Mouse (Mus musculus): ENCODE data around the gene Nprl2. TPM values are rescaled to one million over a fixed set of nuclear protein-coding genes. Genes with fewer than 3 reads are reported as not detected.

Nprl2 gene
- total and polyA plus RNA-seq, 3 experiments: 12.6 to 31.4 (median 16.3) TPM

DNA sequence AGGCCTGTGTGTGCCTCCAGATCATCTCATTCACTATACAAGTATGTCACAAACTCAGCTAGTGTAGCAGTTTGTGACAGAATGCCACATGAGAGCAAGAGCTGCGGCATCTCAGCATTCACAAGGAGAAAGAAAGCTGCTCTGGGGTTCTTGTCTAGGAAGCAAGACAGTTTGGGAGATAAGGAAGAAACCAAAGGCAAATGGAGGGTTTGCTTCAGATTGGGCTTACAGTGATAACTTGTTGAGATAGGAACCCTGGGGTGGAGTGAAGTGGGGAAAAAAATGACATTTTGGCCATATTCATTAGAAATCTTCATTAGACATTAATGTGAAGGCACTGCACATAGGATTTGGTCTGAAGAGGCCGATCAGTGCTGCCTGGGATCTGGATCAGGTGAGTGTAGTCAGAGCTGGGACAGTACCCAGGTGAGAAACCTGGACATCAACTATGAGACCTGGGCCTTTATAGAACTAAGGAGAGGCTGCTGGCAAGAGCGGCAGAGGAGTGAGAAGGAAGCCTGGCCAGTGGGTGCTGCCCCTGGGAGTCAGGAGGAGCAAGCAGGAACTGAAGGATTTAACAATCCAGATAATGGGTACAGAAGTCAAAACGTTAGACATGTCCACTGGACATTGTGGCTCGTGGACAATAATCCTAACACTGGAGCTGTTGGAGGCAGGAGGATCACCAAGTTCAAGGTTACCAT, 10.8 kb downstream of the Nprl2 start:
- no peak for DNase-seq (ENCODE audit: extremely low read depth)
- H3K9ac ChIP-seq (ENCODE audit: insufficient read depth, low read depth): no peak overlapping the region
- TF ChIP-seq SIN3A (IDR thresholded peaks at IDR 0.05; ENCODE audit: low read length) (no peak), POLR2A (IDR thresholded peaks at IDR 0.05; ENCODE audit: low read depth, low read length) (no peak), HCFC1 (IDR thresholded peaks at IDR 0.05; ENCODE audit: low read depth, low read length) (no peak), ZMIZ1 (IDR thresholded peaks at IDR 0.05; ENCODE audit: low read depth, low read length) (no peak)
- peak overlapping the region in 1 of 3 experiments; percentile 81 for H3K4me3 ChIP-seq (replicated peaks in 1 of 3; ENCODE audit: low read depth in 2 of 3, low read length in 2 of 3, poor library complexity in 1 of 3)
- in situ Hi-C loops (cut with MboI; ENCODE audit: low pct_ligation_motif_present, low pct_unique_long_range_greater_than_20kb, low sequenced_read_pairs): no loop called here
- H3K4me1 ChIP-seq (ENCODE audit: control insufficient read depth in 1 of 2, insufficient read depth in 2 of 2): peaks cover 10 to 33% of the 10 kb centered on the region in 2 experiments
- dilution Hi-C loops (cut with MboI; ENCODE audit: extremely low pct_ligation_motif_present, extremely low pct_unique_long_range_greater_than_20kb, low sequenced_read_pairs): no loop called here
- H3K27me3 ChIP-seq (replicated peaks): no peaks in the 10 kb centered on the region
- peaks cover 29% of the 10 kb centered on the region for H3K79me2 ChIP-seq (replicated peaks; ENCODE audit: control insufficient read depth, extremely low read depth, insufficient read depth, poor library complexity, severe bottlenecking)
- H3K27ac ChIP-seq (ENCODE audit: insufficient read depth, low read depth): no peak overlapping the region
- no peak overlapping the region; the same call in 1 of the 2 replicates for H3K4me2 ChIP-seq (ENCODE audit: insufficient read depth, low read depth, poor library complexity, severe bottlenecking)
- H3K9me3 ChIP-seq (replicated peaks; ENCODE audit: low read length): no peaks in the 10 kb centered on the region
- peaks cover 14 to 31% of the 10 kb centered on the region in 2 experiments for H3K36me3 ChIP-seq (replicated peaks in 1 of 2; ENCODE audit: control insufficient read depth in 1 of 2, insufficient read depth in 1 of 2, low read length in 1 of 2)

DNA sequence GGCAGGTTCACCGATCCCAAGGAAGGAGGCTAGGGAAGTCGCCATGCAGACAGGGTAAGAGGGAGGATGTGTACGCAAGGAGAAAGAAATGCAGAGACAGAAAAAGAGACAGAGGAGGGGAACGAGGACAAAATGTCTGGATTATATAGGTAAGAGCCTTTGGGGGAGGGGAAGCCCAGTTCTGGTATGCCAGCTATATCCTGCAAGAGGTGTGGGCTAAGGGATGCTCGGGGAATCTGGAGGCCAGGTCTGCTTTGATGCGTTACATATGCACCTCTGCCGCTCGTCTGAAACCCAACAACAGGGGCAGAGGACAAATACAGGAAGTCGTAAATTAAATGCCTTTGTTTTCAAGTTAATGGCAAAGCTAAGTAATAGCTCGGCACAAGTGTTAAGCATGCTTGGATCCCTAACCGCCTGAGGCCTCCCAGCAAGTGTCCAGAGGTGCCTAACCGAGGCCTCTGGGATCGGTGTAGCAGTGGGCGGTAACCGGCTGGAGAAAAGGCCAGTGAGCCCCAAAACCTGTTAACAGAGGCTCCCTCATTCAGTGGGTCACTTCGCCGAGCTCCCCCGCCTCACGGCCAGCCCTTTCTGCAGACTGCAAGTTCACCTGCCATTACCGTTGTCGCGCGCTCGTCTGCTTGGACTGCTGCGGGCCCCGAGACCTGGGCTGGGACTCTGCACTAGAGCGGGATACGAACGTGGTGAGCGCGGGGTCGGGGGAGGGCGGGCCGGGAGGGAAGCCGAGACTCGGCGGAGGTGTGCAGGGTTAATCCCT, 11.7 kb downstream of the Nprl2 start:
- Histone ChIP-seq H3K36me3 (replicated peaks in 1 of 2; ENCODE audit: control insufficient read depth in 1 of 2, insufficient read depth in 1 of 2, low read length in 1 of 2) (peaks cover 21 to 40% of the 10 kb centered on the region in 2 experiments), H3K4me1 (ENCODE audit: control insufficient read depth in 1 of 2, insufficient read depth in 2 of 2) (peaks cover 10 to 30% of the 10 kb centered on the region in 2 experiments), H3K4me2 (ENCODE audit: insufficient read depth, low read depth, poor library complexity, severe bottlenecking) (peak overlapping the region; percentile 77), H3K9ac (ENCODE audit: insufficient read depth, low read depth) (peak overlapping the region; percentile 62), H3K79me2 (replicated peaks; ENCODE audit: control insufficient read depth, extremely low read depth, insufficient read depth, poor library complexity, severe bottlenecking) (peaks cover 29% of the 10 kb centered on the region), H3K9me3 (replicated peaks; ENCODE audit: low read length) (no peaks in the 10 kb centered on the region), H3K27me3 (replicated peaks) (no peaks in the 10 kb centered on the region), H3K27ac (ENCODE audit: insufficient read depth, low read depth) (no peak overlapping the region), H3K4me3 (replicated peaks in 1 of 3; ENCODE audit: low read depth in 2 of 3, low read length in 2 of 3, poor library complexity in 1 of 3) (peak overlapping the region; percentile 68 to 81 (median 69))
- DNase-seq (ENCODE audit: extremely low read depth): no peak
- in situ Hi-C loops (cut with MboI; ENCODE audit: low pct_ligation_motif_present, low pct_unique_long_range_greater_than_20kb, low sequenced_read_pairs) (no loop called here), dilution Hi-C loops (cut with MboI; ENCODE audit: extremely low pct_ligation_motif_present, extremely low pct_unique_long_range_greater_than_20kb, low sequenced_read_pairs) (no loop called here)
- TF ChIP-seq MAX (IDR thresholded peaks at IDR 0.05; ENCODE audit: low read length) (no peak), IRF4 (IDR thresholded peaks at IDR 0.05; ENCODE audit: low read depth, low read length) (no peak), NRF1 (IDR thresholded peaks at IDR 0.05; ENCODE audit: low read depth, low read length) (no peak), JUND (conservative IDR thresholded peaks at IDR 0.05; ENCODE audit: low read depth, low read length) (no peak), PAX5 (IDR thresholded peaks at IDR 0.05; ENCODE audit: low read length) (no peak), JUN (IDR thresholded peaks at IDR 0.05; ENCODE audit: insufficient read depth, low read depth, low read length) (no peak), SMC3 (IDR thresholded peaks at IDR 0.05; ENCODE audit: low read depth, low read length) (no peak), MAZ (IDR thresholded peaks at IDR 0.05; ENCODE audit: low read depth, low read length) (no peak), CHD2 (IDR thresholded peaks at IDR 0.05; ENCODE audit: low read length) (no peak), HCFC1 (IDR thresholded peaks at IDR 0.05; ENCODE audit: low read depth, low read length) (no peak), USF2 (conservative IDR thresholded peaks at IDR 0.05; ENCODE audit: low read depth, low read length) (no peak)
